Mouse (Mus musculus): ENCODE results near the gene Olfr98. TPM values are rescaled to one million over a fixed set of nuclear protein-coding genes. Genes with fewer than 3 reads are reported as not detected.

The Olfr98 gene
- not detected for total RNA-seq (2023)

GRCm38 (mm10) chr17:37263626-37264025 lies at the start of gene Olfr98:
Olfr98 (minus strand) TSS chr17:37263749.

DNA sequence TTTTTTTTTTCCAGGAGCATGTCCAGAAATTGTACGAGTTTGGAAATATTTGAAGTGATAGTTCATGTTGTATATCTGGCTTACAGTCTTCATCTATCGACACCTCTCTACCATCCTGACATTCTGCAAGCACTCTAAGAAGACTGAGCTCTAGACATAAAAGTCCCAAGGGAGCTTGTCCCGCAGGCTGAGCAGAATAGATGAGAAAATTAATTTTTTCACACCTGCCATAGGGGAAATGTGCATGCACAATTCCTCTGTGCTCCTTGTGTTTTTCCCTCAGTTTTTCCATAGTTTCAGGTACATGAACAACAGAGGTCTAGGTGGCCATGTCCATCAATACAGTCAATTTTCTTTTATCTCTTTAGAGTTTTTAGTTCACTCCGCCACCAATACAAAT lies 40.7 kb upstream of the Olfr98 start, which contains the start of gene Olfr101:
Gene Olfr101 (minus strand): TSS at position 101 of the 400 bp plus-strand sequence.

GRCm38 (mm10) chr17:37283360-37283759 lies 19.8 kb upstream of the Olfr98 start, which contains the start of gene Olfr99:
Olfr99 (minus strand) TSS chr17:37283460.

GRCm38 (mm10) chr17:37270058-37270701 lies 6.6 kb upstream of the Olfr98 start, which contains the start of gene H2-M3:
H2-M3 (plus strand) TSS chr17:37270220.

DNA sequence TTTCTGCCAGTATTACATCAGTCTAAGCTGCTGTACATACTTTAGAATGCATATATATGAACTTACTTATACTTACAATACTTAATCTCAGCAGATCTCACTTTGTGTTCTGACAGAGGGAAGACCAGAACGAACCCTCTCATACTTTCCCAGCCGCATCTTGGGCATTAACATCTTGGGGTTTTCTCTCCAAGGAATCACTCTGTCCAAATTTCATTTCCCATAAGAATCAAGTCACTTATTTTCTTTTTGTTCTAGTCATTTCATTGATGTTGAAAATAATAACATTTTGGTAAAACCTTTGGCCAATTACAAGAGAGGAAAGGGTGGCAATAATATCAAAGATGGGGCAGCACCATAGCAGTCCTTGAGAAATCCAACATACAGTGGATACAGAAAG lies 26.3 kb downstream of the Olfr98 start, which contains the start of gene Olfr97:
Gene Olfr97 (minus strand): TSS at position 101 of the 400 bp plus-strand sequence.

DNA sequence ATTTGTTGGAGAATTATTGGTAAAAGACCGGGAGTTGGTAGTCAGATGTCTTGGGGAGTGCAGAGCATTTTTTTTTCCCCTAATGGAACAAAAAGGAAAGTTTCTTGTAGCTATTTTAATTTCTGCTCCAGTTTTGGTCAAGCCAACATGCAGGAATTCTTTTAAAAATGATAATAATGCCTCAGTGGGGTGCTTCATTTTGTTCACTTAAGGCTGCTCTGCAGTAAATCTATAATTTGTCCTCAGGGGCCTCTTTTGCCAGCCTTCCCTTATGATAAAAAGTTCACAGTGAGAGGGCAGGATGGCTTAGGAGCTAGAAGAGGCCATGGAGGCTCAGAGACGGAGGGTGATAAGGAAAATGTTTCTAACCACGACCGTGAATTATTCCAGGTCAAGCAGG lies 43.7 kb downstream of the Olfr98 start, which contains the start of gene Olfr96:
Gene Olfr96 (plus strand): TSS at position 301 of the 400 bp plus-strand sequence.

GRCm38 (mm10) chr17:37213018-37213417 lies 50.5 kb downstream of the Olfr98 start, which contains the start of gene Olfr95:
Olfr95 (minus strand) TSS chr17:37213118.

Other genes with a start within 250 kb of the Olfr98 start
- not detected for gene Mog, start 240.4 kb downstream of the Olfr98 start, total RNA-seq (2023)
- 10 to 100 TPM; 65.4 to 88.3 TPM for gene Gabbr1, start 217.8 kb downstream of the Olfr98 start, total RNA-seq (2023)
- under 1 TPM; 0.20 to 0.59 TPM for gene Olfr90, start 175.2 kb downstream of the Olfr98 start, total RNA-seq (2023)
- not detected for gene Olfr91, start 165.5 kb downstream of the Olfr98 start, total RNA-seq (2023)
- not detected for gene Olfr92, start 143.7 kb downstream of the Olfr98 start, total RNA-seq (2023)
- gene Olfr93, start 102.3 kb downstream of the Olfr98 start, total RNA-seq (2023): not detected
- not detected for gene Ubd, start 69.9 kb downstream of the Olfr98 start, total RNA-seq (2023)
- not detected for gene Olfr94, start 62.8 kb downstream of the Olfr98 start, total RNA-seq (2023)
- not detected for gene Olfr95, start 50.6 kb downstream of the Olfr98 start, total RNA-seq (2023)
- gene Olfr96, start 43.6 kb downstream of the Olfr98 start, total RNA-seq (2023): not detected
- gene Olfr97, start 26.4 kb downstream of the Olfr98 start, total RNA-seq (2023): not detected
- gene H2-M3, start 6.5 kb upstream of the Olfr98 start, total RNA-seq (2023): 10 to 100 TPM; 49.0 to 49.1 TPM
- gene Olfr99, start 19.7 kb upstream of the Olfr98 start, total RNA-seq (2023): not detected
- gene Olfr101, start 40.6 kb upstream of the Olfr98 start, total RNA-seq (2023): not detected
- not detected for gene Olfr102, start 53.3 kb upstream of the Olfr98 start, total RNA-seq (2023)
- not detected for gene Olfr103, start 75.9 kb upstream of the Olfr98 start, total RNA-seq (2023)
- gene Olfr104-ps, start 95.8 kb upstream of the Olfr98 start, total RNA-seq (2023): not detected
- gene Olfr105-ps, start 115.3 kb upstream of the Olfr98 start, total RNA-seq (2023): not detected
- not detected for gene Olfr106-ps, start 126.6 kb upstream of the Olfr98 start, total RNA-seq (2023)
- gene Olfr107, start 135.5 kb upstream of the Olfr98 start, total RNA-seq (2023): not detected
- gene Olfr108, start 181.7 kb upstream of the Olfr98 start, total RNA-seq (2023): not detected
- not detected for gene Olfr109, start 195.2 kb upstream of the Olfr98 start, total RNA-seq (2023)
- gene H2-M2, start 219.8 kb upstream of the Olfr98 start, total RNA-seq (2023): not detected
- gene Olfr110, start 228.7 kb upstream of the Olfr98 start, total RNA-seq (2023): not detected
- not detected for gene Olfr111, start 244.3 kb upstream of the Olfr98 start, total RNA-seq (2023)